Mouse (Mus musculus) heart, postnatal 0 days (tissue): ENCODE results near the gene Nfia.

Source experiments
- CTCF ChIP-seq: IDR thresholded peaks from 2 replicates; pipeline ENCODE4 v1.5.1; 2016; ENCODE audit warnings: antibody characterized with exemption, control low read depth, low read depth
- EP300 ChIP-seq: IDR thresholded peaks from 2 replicates; pipeline ENCODE4 v1.6.1; 2016; ENCODE audit warnings: antibody characterized with exemption, low read depth

- TF ChIP-seq EP300 = no peak
- TF ChIP-seq CTCF = no peak
Observed at GRCm38 (mm10) chr4:97986735-97987075, 214.2 kb downstream of the Nfia start.
